In the genomic region with DNA sequence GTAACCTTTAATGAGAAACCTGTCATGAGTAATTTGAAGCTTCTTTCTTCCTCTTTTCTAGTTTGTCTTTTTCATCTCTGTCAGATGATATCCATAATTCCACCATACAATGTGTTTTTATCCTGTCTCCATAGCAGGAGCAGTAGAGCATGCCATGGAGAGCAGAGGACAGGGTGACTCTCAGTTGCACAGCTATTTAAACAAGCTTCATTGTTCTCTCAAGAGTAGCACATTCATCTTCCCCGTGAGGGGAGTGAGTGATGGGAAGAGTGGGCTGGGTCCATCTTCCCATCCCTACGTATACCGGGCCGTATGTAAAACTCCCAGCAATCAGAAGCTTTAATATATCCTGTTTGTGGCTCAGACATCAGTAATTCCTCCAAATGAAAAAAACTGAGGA, we compare ENCODE assay signal across 25 mouse cellular contexts.
A peak's percentile ranks its signal among the peaks of the same experiment; 100 is the strongest.
DNase-seq lines count a peak whose midpoint lies in the region; ATAC-seq lines count a peak whose summit lies in the region.
"Had no signal": no experiment of that assay in that cellular context is flagged by ENCODE, and none has a peak within 500 bp of the region (broad histone marks: within the 10 kb centered on the region; RNA-seq: fewer than 3 reads in every experiment).

No protein-coding gene starts in this region.

- no peak overlapping the region for H3K27ac ChIP-seq in forebrain, embryonic 11.5 days (ENCODE audit: low read depth, low read length)
- H3K27ac ChIP-seq in forebrain, embryonic 16.5 days (ENCODE audit: low read length), result no peak overlapping the region
- H3K27ac ChIP-seq in hindbrain, embryonic 12.5 days, result no peak overlapping the region
- H3K27ac ChIP-seq in hindbrain, embryonic 14.5 days, result no peak overlapping the region
- H3K27ac ChIP-seq in neural tube, embryonic 11.5 days (ENCODE audit: low read depth, low read length), result no peak overlapping the region
- H3K27ac ChIP-seq: forebrain, embryonic 10.5 days; heart, embryonic 15.5 days had no signal

- 0 out of 2 replicates have a peak, but pooled peaks have one; percentile 18 for ATAC-seq in forebrain, embryonic 11.5 days (replicated peaks; ENCODE audit: low FRiP score)
- no peak for ATAC-seq in forebrain, embryonic 16.5 days
- ATAC-seq in hindbrain, embryonic 12.5 days (ENCODE audit: low FRiP score), result peak; percentile 67
- no peak for ATAC-seq in hindbrain, embryonic 14.5 days (ENCODE audit: low FRiP score)
- ATAC-seq in neural tube, embryonic 11.5 days (ENCODE audit: insufficient read depth, low FRiP score, low TSS enrichment), result peak; percentile 62; the same call in 1 of the 2 replicates
- ATAC-seq: activated CD4-positive, CD25-positive, alpha-beta regulatory T cell, adult 4 months; forebrain, embryonic 14.5 days; hindbrain, embryonic 16.5 days; intestine, postnatal 0 days had no signal

- 54% methylated on average over 4 of the region's 4 CpGs for WGBS in forebrain, embryonic 11.5 days
- 63% methylated on average over 4 of the region's 4 CpGs for WGBS in forebrain, embryonic 16.5 days
- 21% methylated on average over 4 of the region's 4 CpGs for WGBS in hindbrain, embryonic 12.5 days
- 9% methylated on average over 4 of the region's 4 CpGs for WGBS in hindbrain, embryonic 14.5 days
- WGBS in neural tube, embryonic 11.5 days, result 49% methylated on average over 4 of the region's 4 CpGs

- H3K36me3 ChIP-seq in forebrain, embryonic 11.5 days (ENCODE audit: control insufficient read depth, insufficient read depth, low read length), result no peaks in the 10 kb centered on the region
- no peaks in the 10 kb centered on the region for H3K36me3 ChIP-seq in forebrain, embryonic 16.5 days (ENCODE audit: control insufficient read depth, insufficient read depth)
- H3K36me3 ChIP-seq in hindbrain, embryonic 12.5 days, result no peaks in the 10 kb centered on the region
- H3K36me3 ChIP-seq in hindbrain, embryonic 14.5 days (replicated peaks; ENCODE audit: control insufficient read depth, insufficient read depth), result no peaks in the 10 kb centered on the region
- H3K36me3 ChIP-seq in neural tube, embryonic 11.5 days (ENCODE audit: control insufficient read depth, insufficient read depth, low read length), result no peaks in the 10 kb centered on the region
- H3K36me3 ChIP-seq: forebrain, embryonic 10.5 days; heart, embryonic 12.5 days; heart, embryonic 15.5 days had no signal

- H3K4me3 ChIP-seq in forebrain, embryonic 11.5 days (ENCODE audit: low read depth, low read length), result no peak overlapping the region
- no peak overlapping the region for H3K4me3 ChIP-seq in forebrain, embryonic 16.5 days (replicated peaks; ENCODE audit: low read length)
- H3K4me3 ChIP-seq in hindbrain, embryonic 12.5 days, result no peak overlapping the region
- no peak overlapping the region for H3K4me3 ChIP-seq in hindbrain, embryonic 14.5 days (replicated peaks; ENCODE audit: low read length)
- no peak overlapping the region for H3K4me3 ChIP-seq in neural tube, embryonic 11.5 days (ENCODE audit: low read depth, low read length)
- H3K4me3 ChIP-seq: forebrain, embryonic 10.5 days; heart, embryonic 12.5 days; heart, embryonic 15.5 days had no signal

- no peaks in the 10 kb centered on the region for H3K4me1 ChIP-seq in forebrain, embryonic 11.5 days (replicated peaks; ENCODE audit: control insufficient read depth, insufficient read depth, low read length)
- H3K4me1 ChIP-seq in forebrain, embryonic 16.5 days (replicated peaks; ENCODE audit: control insufficient read depth, insufficient read depth, low read length), result no peaks in the 10 kb centered on the region
- H3K4me1 ChIP-seq in hindbrain, embryonic 12.5 days, result 0 out of 2 replicates have a peak, but pooled peaks cover 2% of the 10 kb centered on the region
- no peaks in the 10 kb centered on the region for H3K4me1 ChIP-seq in hindbrain, embryonic 14.5 days (replicated peaks; ENCODE audit: control insufficient read depth, insufficient read depth, low read length)
- H3K4me1 ChIP-seq in neural tube, embryonic 11.5 days (ENCODE audit: control insufficient read depth, insufficient read depth, low read length), result no peaks in the 10 kb centered on the region
- H3K4me1 ChIP-seq: forebrain, embryonic 10.5 days; heart, embryonic 12.5 days; heart, embryonic 15.5 days had no signal

- no peak overlapping the region for H3K9ac ChIP-seq in forebrain, embryonic 11.5 days (ENCODE audit: low read length)
- H3K9ac ChIP-seq in forebrain, embryonic 16.5 days (replicated peaks; ENCODE audit: low read depth, low read length), result no peak overlapping the region
- H3K9ac ChIP-seq in hindbrain, embryonic 12.5 days, result no peak overlapping the region
- no peak overlapping the region for H3K9ac ChIP-seq in hindbrain, embryonic 14.5 days
- H3K9ac ChIP-seq in neural tube, embryonic 11.5 days (ENCODE audit: low read length), result no peak overlapping the region
- H3K9ac ChIP-seq: heart, embryonic 12.5 days; heart, embryonic 15.5 days had no signal

- H3K9me3 ChIP-seq in forebrain, embryonic 11.5 days (ENCODE audit: control insufficient read depth, low read length), result no peaks in the 10 kb centered on the region
- no peaks in the 10 kb centered on the region for H3K9me3 ChIP-seq in forebrain, embryonic 16.5 days (ENCODE audit: control insufficient read depth, low read length)
- no peaks in the 10 kb centered on the region for H3K9me3 ChIP-seq in hindbrain, embryonic 12.5 days (replicated peaks)
- H3K9me3 ChIP-seq in hindbrain, embryonic 14.5 days (ENCODE audit: control insufficient read depth, low read length), result no peaks in the 10 kb centered on the region
- no peaks in the 10 kb centered on the region for H3K9me3 ChIP-seq in neural tube, embryonic 11.5 days (ENCODE audit: control insufficient read depth, low read length)
- H3K9me3 ChIP-seq: forebrain, embryonic 10.5 days; heart, embryonic 12.5 days; heart, embryonic 15.5 days had no signal

- no peaks in the 10 kb centered on the region for H3K27me3 ChIP-seq in forebrain, embryonic 11.5 days (ENCODE audit: control insufficient read depth, insufficient read depth, low read length)
- H3K27me3 ChIP-seq in forebrain, embryonic 16.5 days (replicated peaks; ENCODE audit: control insufficient read depth, insufficient read depth, low read length), result no peaks in the 10 kb centered on the region
- H3K27me3 ChIP-seq in hindbrain, embryonic 12.5 days, result no peaks in the 10 kb centered on the region
- H3K27me3 ChIP-seq in hindbrain, embryonic 14.5 days (ENCODE audit: control insufficient read depth, insufficient read depth, low read length), result no peaks in the 10 kb centered on the region
- no peaks in the 10 kb centered on the region for H3K27me3 ChIP-seq in neural tube, embryonic 11.5 days (ENCODE audit: control insufficient read depth, insufficient read depth, low read length)
- H3K27me3 ChIP-seq: heart, embryonic 12.5 days; heart, embryonic 15.5 days had no signal

- DNase-seq in forebrain, embryonic 11.5 days (ENCODE audit: low spot score), result no peak
- DNase-seq in hindbrain, embryonic 14.5 days (ENCODE audit: low spot score), result no peak
- DNase-seq in neural tube, embryonic 11.5 days (ENCODE audit: low spot score), result no peak
- no peak for DNase-seq in neural tube, embryonic 10.5 days (ENCODE audit: extremely low spot score, low spot score)
- DNase-seq in embryo, embryonic 11 days, result peak; percentile 13
- no peak for DNase-seq in testis, postnatal 14 days (ENCODE audit: low spot score)
- DNase-seq: adrenal gland, adult 8-10 months; adrenal gland, postnatal 25 days; cerebellum, adult 11-12 months; cerebellum, adult 8-10 months; cerebellum, postnatal 10 days; cerebellum, postnatal 36 days; gastrocnemius, postnatal 25 days; heart, adult 18-20 months; heart, postnatal 14 days; heart, postnatal 4 days had no signal

- no peak overlapping the region for H3K4me2 ChIP-seq in forebrain, embryonic 11.5 days (ENCODE audit: low read depth, low read length, severe bottlenecking)
- H3K4me2 ChIP-seq in forebrain, embryonic 16.5 days (ENCODE audit: low read length), result no peak overlapping the region
- H3K4me2 ChIP-seq in hindbrain, embryonic 12.5 days (replicated peaks), result no peak overlapping the region
- no peak overlapping the region for H3K4me2 ChIP-seq in hindbrain, embryonic 14.5 days (replicated peaks)
- H3K4me2 ChIP-seq in neural tube, embryonic 11.5 days (ENCODE audit: low read depth), result no peak overlapping the region
- H3K4me2 ChIP-seq: heart, embryonic 12.5 days; heart, embryonic 15.5 days had no signal

Comparison
In these comparisons a context has a peak if more than half of its experiments do, and no peak if none do; other contexts are left out.
1. ATAC-seq: peak in forebrain, embryonic 11.5 days (single experiment), hindbrain, embryonic 12.5 days (single experiment) and neural tube, embryonic 11.5 days (single experiment); none in forebrain, embryonic 16.5 days (single experiment) and hindbrain, embryonic 14.5 days (single experiment).